Mouse (Mus musculus) gonadal fat pad, adult 2 months (tissue): ENCODE data around the gene Vwa5a. TPM values are rescaled to one million over a fixed set of nuclear protein-coding genes. Genes with fewer than 3 reads are reported as not detected.

Source experiments
- DNase-seq: peaks from one replicate; pipeline ENCODE4 v3.0.0-alpha.2; 2012; ENCODE audit warnings: low read depth
- polyA plus RNA-seq: library from polyadenylated mRNA; depleted of rRNA; stranded (reverse); fragments of >200 nt; gene quantifications from 2 replicates; pipeline ENCODE4 v1.2.3, GENCODE M21; 2012; rRNA removed

Vwa5a gene
- polyA plus RNA-seq: 18.3 and 23.6 TPM in 2 replicates

- peak; percentile 6 for DNase-seq
Measured at GRCm38 (mm10) chr9:38718102-38718501, at the start of gene Vwa5a. Vwa5a (plus strand) TSS chr9:38718268.

- no peak for DNase-seq
Measured at GRCm38 (mm10) chr9:38672887-38673286, 45.2 kb upstream of the Vwa5a start.

GRCm38 (mm10) chr9:38674501-38674900, 43.6 kb upstream of the Vwa5a start, which contains the start of gene Olfr918:
Olfr918 (minus strand) TSS chr9:38674601.
- DNase-seq: no peak

GRCm38 (mm10) chr9:38718927-38719441, 916 bp downstream of the Vwa5a start:
- DNase-seq: peak; percentile 9

GRCm38 (mm10) chr9:38724044-38724443, 6.0 kb downstream of the Vwa5a start:
- no peak for DNase-seq

GRCm38 (mm10) chr9:38728218-38728617, 10.2 kb downstream of the Vwa5a start:
- DNase-seq: no peak

GRCm38 (mm10) chr9:38741408-38741807, 23.3 kb downstream of the Vwa5a start:
- no peak for DNase-seq

- no peak for DNase-seq
Measured at GRCm38 (mm10) chr9:38744619-38745315, 26.7 kb downstream of the Vwa5a start.

- DNase-seq: no peak
Measured at GRCm38 (mm10) chr9:38751999-38752398, 33.9 kb downstream of the Vwa5a start, which contains the start of gene Olfr920. Olfr920 (plus strand) TSS chr9:38752299.

- no peak for DNase-seq
Measured at GRCm38 (mm10) chr9:38772768-38773167, 54.7 kb downstream of the Vwa5a start, which contains the start of gene Olfr921. Olfr921 (plus strand) TSS chr9:38773068.

GRCm38 (mm10) chr9:38792689-38793088, 74.6 kb downstream of the Vwa5a start:
- no peak for DNase-seq

Other genes with a start within 250 kb of the Vwa5a start
- not detected in 2 replicates for gene Olfr905, start 247.2 kb upstream of the Vwa5a start, polyA plus RNA-seq
- gene Olfr906, start 231.2 kb upstream of the Vwa5a start, polyA plus RNA-seq: not detected in 2 replicates
- gene Olfr907, start 222.5 kb upstream of the Vwa5a start, polyA plus RNA-seq: not detected in 2 replicates
- not detected in 2 replicates for gene Olfr911-ps1, start 196.7 kb upstream of the Vwa5a start, polyA plus RNA-seq
- not detected in 2 replicates for gene Olfr910, start 180.4 kb upstream of the Vwa5a start, polyA plus RNA-seq
- not detected in 2 replicates for gene Olfr912, start 138.1 kb upstream of the Vwa5a start, polyA plus RNA-seq
- gene Olfr913, start 125.5 kb upstream of the Vwa5a start, polyA plus RNA-seq: not detected in 2 replicates
- not detected in 2 replicates for gene Olfr914, start 113.2 kb upstream of the Vwa5a start, polyA plus RNA-seq
- gene Olfr916, start 58.4 kb upstream of the Vwa5a start, polyA plus RNA-seq: not detected in 2 replicates
- gene Olfr917, start 52.4 kb upstream of the Vwa5a start, polyA plus RNA-seq: not detected in 2 replicates
- not detected in 2 replicates for gene Olfr918, start 43.7 kb upstream of the Vwa5a start, polyA plus RNA-seq
- not detected in 2 replicates for gene Olfr919, start 14.6 kb upstream of the Vwa5a start, polyA plus RNA-seq
- 0.19 and 0.20 TPM in 2 replicates for gene Olfr920, start 34.0 kb downstream of the Vwa5a start, polyA plus RNA-seq
- 0.03 TPM in 1 of 2 replicates, not detected in the other for gene Olfr921, start 54.8 kb downstream of the Vwa5a start, polyA plus RNA-seq
- gene Olfr922, start 96.3 kb downstream of the Vwa5a start, polyA plus RNA-seq: not detected in 2 replicates
- gene Olfr923, start 108.3 kb downstream of the Vwa5a start, polyA plus RNA-seq: not detected in 2 replicates
- gene Olfr924, start 126.2 kb downstream of the Vwa5a start, polyA plus RNA-seq: not detected in 2 replicates
- not detected in 2 replicates for gene Olfr26, start 136.8 kb downstream of the Vwa5a start, polyA plus RNA-seq
- not detected in 2 replicates for gene Olfr926, start 158.9 kb downstream of the Vwa5a start, polyA plus RNA-seq
- gene Olfr930, start 211.5 kb downstream of the Vwa5a start, polyA plus RNA-seq: not detected in 2 replicates